Mouse (Mus musculus): ENCODE measurements around the gene Map4k3. TPM values are rescaled to one million over a fixed set of nuclear protein-coding genes. Genes with fewer than 3 reads are reported as not detected.

The Map4k3 gene
- polyA plus RNA-seq, 1 experiment, result 52.5 TPM

- H3K27ac ChIP-seq (ENCODE audit: insufficient read depth, low read length), result no peak overlapping the region
- peaks cover 10% of the 10 kb centered on the region for H3K4me1 ChIP-seq (ENCODE audit: control insufficient read depth, insufficient read depth, low read length)
- TF ChIP-seq EP300 (IDR thresholded peaks at IDR 0.05; ENCODE audit: insufficient read depth, low read depth, low read length), result no peak
- TF ChIP-seq CTCF (IDR thresholded peaks at IDR 0.05; ENCODE audit: low read depth, low read length), result no peak
- no peak for TF ChIP-seq POLR2A (IDR thresholded peaks at IDR 0.05; ENCODE audit: insufficient read depth, low read length)
- H3K9me3 ChIP-seq (replicated peaks; ENCODE audit: control insufficient read depth, insufficient read depth, low read length, poor library complexity, severe bottlenecking), result no peaks in the 10 kb centered on the region
- no peak overlapping the region for H3K4me3 ChIP-seq (ENCODE audit: low read depth, low read length)
- no peaks in the 10 kb centered on the region for H3K27me3 ChIP-seq (ENCODE audit: control insufficient read depth, insufficient read depth, low read length, poor library complexity, severe bottlenecking)
- no peaks in the 10 kb centered on the region for H3K36me3 ChIP-seq (ENCODE audit: control insufficient read depth, insufficient read depth, low read length, poor library complexity, severe bottlenecking)
- no peak overlapping the region for H3K9ac ChIP-seq (ENCODE audit: low read depth, poor library complexity, severe bottlenecking)
Measured at GRCm38 (mm10) chr17:80663623-80664022, 64.7 kb downstream of the Map4k3 start.

GRCm38 (mm10) chr17:80662836-80663620, 65.3 kb downstream of the Map4k3 start:
- Histone ChIP-seq H3K36me3 (ENCODE audit: control insufficient read depth, insufficient read depth, low read length, poor library complexity, severe bottlenecking) (no peaks in the 10 kb centered on the region), H3K9me3 (replicated peaks; ENCODE audit: control insufficient read depth, insufficient read depth, low read length, poor library complexity, severe bottlenecking) (no peaks in the 10 kb centered on the region), H3K4me1 (ENCODE audit: control insufficient read depth, insufficient read depth, low read length) (peaks cover 7% of the 10 kb centered on the region), H3K27ac (ENCODE audit: insufficient read depth, low read length) (no peak overlapping the region), H3K9ac (ENCODE audit: low read depth, poor library complexity, severe bottlenecking) (no peak overlapping the region), H3K27me3 (ENCODE audit: control insufficient read depth, insufficient read depth, low read length, poor library complexity, severe bottlenecking) (no peaks in the 10 kb centered on the region), H3K4me3 (ENCODE audit: low read depth, low read length) (no peak overlapping the region)
- no peak for TF ChIP-seq CTCF (IDR thresholded peaks at IDR 0.05; ENCODE audit: low read depth, low read length)

DNA sequence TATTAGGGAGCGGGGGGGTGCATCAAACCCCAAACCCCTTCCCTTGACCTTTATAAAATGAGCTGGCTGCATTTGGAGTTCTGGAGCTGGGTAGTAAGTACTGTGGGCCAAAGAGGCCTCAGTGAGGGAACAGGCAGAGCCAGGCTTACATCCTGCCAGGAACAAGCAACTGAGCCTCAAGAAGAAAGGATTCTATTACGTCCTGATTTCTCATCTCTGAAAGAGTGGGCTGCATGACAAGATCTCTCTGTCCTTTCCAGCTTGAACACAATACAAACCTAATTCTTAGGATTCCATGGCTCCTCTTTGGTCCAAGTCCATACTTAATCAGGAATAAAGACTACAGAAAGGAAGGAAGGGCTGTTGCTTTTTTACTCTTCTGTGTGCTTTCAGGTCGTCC, 66.4 kb downstream of the Map4k3 start:
- H3K27me3 ChIP-seq (ENCODE audit: control insufficient read depth, insufficient read depth, low read length, poor library complexity, severe bottlenecking), result no peaks in the 10 kb centered on the region
- H3K27ac ChIP-seq (ENCODE audit: insufficient read depth, low read length), result no peak overlapping the region
- H3K4me3 ChIP-seq (ENCODE audit: low read depth, low read length), result no peak overlapping the region
- TF ChIP-seq CTCF (IDR thresholded peaks at IDR 0.05; ENCODE audit: low read depth, low read length), result no peak
- TF ChIP-seq EP300 (IDR thresholded peaks at IDR 0.05; ENCODE audit: insufficient read depth, low read depth, low read length), result no peak
- no peak for TF ChIP-seq POLR2A (IDR thresholded peaks at IDR 0.05; ENCODE audit: insufficient read depth, low read length)
- H3K9ac ChIP-seq (ENCODE audit: low read depth, poor library complexity, severe bottlenecking), result no peak overlapping the region
- H3K36me3 ChIP-seq (ENCODE audit: control insufficient read depth, insufficient read depth, low read length, poor library complexity, severe bottlenecking), result no peaks in the 10 kb centered on the region
- H3K9me3 ChIP-seq (replicated peaks; ENCODE audit: control insufficient read depth, insufficient read depth, low read length, poor library complexity, severe bottlenecking), result no peaks in the 10 kb centered on the region
- peaks cover 7% of the 10 kb centered on the region for H3K4me1 ChIP-seq (ENCODE audit: control insufficient read depth, insufficient read depth, low read length)

- no peak overlapping the region for H3K27ac ChIP-seq (ENCODE audit: insufficient read depth, low read length)
- H3K9ac ChIP-seq (ENCODE audit: low read depth, poor library complexity, severe bottlenecking), result no peak overlapping the region
Measured at GRCm38 (mm10) chr17:80660707-80661380, 67.4 kb downstream of the Map4k3 start.

DNA sequence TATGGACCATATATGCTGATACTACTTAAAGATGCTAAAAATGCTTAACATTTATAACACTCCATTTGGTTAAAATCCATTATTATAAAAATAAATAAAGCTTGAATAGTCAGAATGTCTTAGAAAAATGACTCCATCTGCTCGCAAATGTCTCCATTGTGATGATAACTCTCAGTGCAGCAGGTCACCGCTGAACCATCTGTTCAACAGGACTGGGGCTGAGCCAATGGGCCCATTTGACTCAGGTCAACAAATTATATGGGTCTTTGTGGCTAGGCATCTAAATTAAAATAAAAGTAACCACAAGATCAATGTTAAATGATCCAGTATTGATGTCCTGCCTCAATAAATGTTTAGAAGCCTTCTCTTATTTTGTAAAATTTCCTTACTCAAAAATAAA, 68.1 kb downstream of the Map4k3 start:
- H3K9ac ChIP-seq (ENCODE audit: low read depth, poor library complexity, severe bottlenecking), result no peak overlapping the region
- peak; percentile 89 for TF ChIP-seq EP300 (IDR thresholded peaks at IDR 0.05; ENCODE audit: insufficient read depth, low read depth, low read length)
- no peak for TF ChIP-seq POLR2A (IDR thresholded peaks at IDR 0.05; ENCODE audit: insufficient read depth, low read length)
- TF ChIP-seq CTCF (IDR thresholded peaks at IDR 0.05; ENCODE audit: low read depth, low read length), result no peak
- no peaks in the 10 kb centered on the region for H3K27me3 ChIP-seq (ENCODE audit: control insufficient read depth, insufficient read depth, low read length, poor library complexity, severe bottlenecking)
- no peak overlapping the region for H3K4me3 ChIP-seq (ENCODE audit: low read depth, low read length)
- H3K36me3 ChIP-seq (ENCODE audit: control insufficient read depth, insufficient read depth, low read length, poor library complexity, severe bottlenecking), result 0 out of 2 replicates have a peak, but pooled peaks cover under 1% of the 10 kb centered on the region
- no peaks in the 10 kb centered on the region for H3K9me3 ChIP-seq (replicated peaks; ENCODE audit: control insufficient read depth, insufficient read depth, low read length, poor library complexity, severe bottlenecking)
- H3K27ac ChIP-seq (ENCODE audit: insufficient read depth, low read length), result no peak overlapping the region
- H3K4me1 ChIP-seq (ENCODE audit: control insufficient read depth, insufficient read depth, low read length), result peaks cover 7% of the 10 kb centered on the region

More at GRCm38 (mm10) chr17:80660707-80661380, 67.4 kb downstream of the Map4k3 start:
- Histone ChIP-seq H3K4me3 (ENCODE audit: low read depth, low read length) (no peak overlapping the region), H3K36me3 (ENCODE audit: control insufficient read depth, insufficient read depth, low read length, poor library complexity, severe bottlenecking) (no peaks in the 10 kb centered on the region), H3K4me1 (ENCODE audit: control insufficient read depth, insufficient read depth, low read length) (peaks cover 7% of the 10 kb centered on the region), H3K27me3 (ENCODE audit: control insufficient read depth, insufficient read depth, low read length, poor library complexity, severe bottlenecking) (no peaks in the 10 kb centered on the region), H3K9me3 (replicated peaks; ENCODE audit: control insufficient read depth, insufficient read depth, low read length, poor library complexity, severe bottlenecking) (no peaks in the 10 kb centered on the region)
- TF ChIP-seq EP300 (IDR thresholded peaks at IDR 0.05; ENCODE audit: insufficient read depth, low read depth, low read length) (no peak), CTCF (IDR thresholded peaks at IDR 0.05; ENCODE audit: low read depth, low read length) (no peak), POLR2A (IDR thresholded peaks at IDR 0.05; ENCODE audit: insufficient read depth, low read length) (no peak)

DNA sequence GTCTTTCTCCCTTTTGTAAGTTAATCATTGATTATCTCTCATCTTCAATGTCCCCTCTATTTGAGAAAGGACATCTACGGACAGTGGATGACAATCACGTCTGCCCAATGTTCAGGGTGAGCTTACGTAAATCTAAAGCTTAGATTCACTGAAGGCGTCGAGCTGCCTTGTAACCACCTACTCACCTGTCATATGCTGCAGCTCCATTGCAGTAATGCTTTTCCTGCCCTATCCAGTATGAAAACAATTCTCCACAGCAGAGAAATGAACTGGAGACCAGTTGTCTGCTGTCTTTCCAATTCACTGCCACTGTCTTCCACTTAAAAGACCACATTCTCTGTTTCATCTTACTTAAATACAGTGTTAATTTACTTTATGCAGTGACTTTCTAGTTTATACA, 68.5 kb downstream of the Map4k3 start:
- Histone ChIP-seq H3K27me3 (ENCODE audit: control insufficient read depth, insufficient read depth, low read length, poor library complexity, severe bottlenecking) (no peaks in the 10 kb centered on the region), H3K36me3 (ENCODE audit: control insufficient read depth, insufficient read depth, low read length, poor library complexity, severe bottlenecking) (peaks cover 2% of the 10 kb centered on the region; the same call in 1 of the 2 replicates), H3K4me3 (ENCODE audit: low read depth, low read length) (no peak overlapping the region), H3K9ac (ENCODE audit: low read depth, poor library complexity, severe bottlenecking) (no peak overlapping the region), H3K9me3 (replicated peaks; ENCODE audit: control insufficient read depth, insufficient read depth, low read length, poor library complexity, severe bottlenecking) (no peaks in the 10 kb centered on the region), H3K4me1 (ENCODE audit: control insufficient read depth, insufficient read depth, low read length) (peaks cover 7% of the 10 kb centered on the region), H3K27ac (ENCODE audit: insufficient read depth, low read length) (peak overlapping the region; percentile 23; the same call in 1 of the 2 replicates)
- TF ChIP-seq CTCF (IDR thresholded peaks at IDR 0.05; ENCODE audit: low read depth, low read length) (no peak), EP300 (IDR thresholded peaks at IDR 0.05; ENCODE audit: insufficient read depth, low read depth, low read length) (no peak)

Measured in ES-Bruce4 (cell line).